Mouse (Mus musculus): Measurements from ENCODE around the gene Camta1.

GRCm38 (mm10) chr4:151568887-151569286, 292.8 kb downstream of the Camta1 start:
- TF ChIP-seq TAL1 (IDR thresholded peaks at IDR 0.05; ENCODE audit: low read length) = no peak
- no peak for TF ChIP-seq GATA1 (IDR thresholded peaks at IDR 0.05; ENCODE audit: low read length)
